Mouse (Mus musculus) stomach, postnatal 0 days (tissue): ENCODE measurements at regions not wholly inside any gene's neighbourhood (a gene's known extent, or its start where the extent isn't known, plus 50 kb on each side); places are given as distances from the start of the nearest gene placed in this dataset.

Experiments
- CTCF ChIP-seq: IDR thresholded peaks from 2 replicates; pipeline ENCODE4 v1.5.1; 2016; ENCODE audit warnings: antibody characterized with exemption, low read depth, mild to moderate bottlenecking, moderate library complexity
- EP300 ChIP-seq: optimal IDR thresholded peaks from 2 replicates; pipeline ENCODE3; 2016; ENCODE audit warnings: antibody characterized with exemption

GRCm38 (mm10) chr17:84009194-84009593 lies 161.4 kb upstream of the Haao start:
- no peak for TF ChIP-seq CTCF
- no peak for TF ChIP-seq EP300
